Mouse (Mus musculus): ENCODE data around the gene Fam104a. TPM values are rescaled to one million over a fixed set of nuclear protein-coding genes. Genes with fewer than 3 reads are reported as not detected.

The Fam104a gene
- polyA plus RNA-seq, 1 experiment = 22.8 TPM

GRCm38 (mm10) chr11:113658763-113659162, 25.2 kb downstream of the Fam104a start:
- Histone ChIP-seq H3K4me3 (ENCODE audit: low read depth, low read length) (no peak overlapping the region), H3K27ac (ENCODE audit: insufficient read depth, low read length) (peak overlapping the region; percentile 26; the same call in 1 of the 2 replicates), H3K9me3 (replicated peaks; ENCODE audit: control insufficient read depth, insufficient read depth, low read length, poor library complexity, severe bottlenecking) (no peaks in the 10 kb centered on the region), H3K9ac (ENCODE audit: low read depth, poor library complexity, severe bottlenecking) (no peak overlapping the region), H3K4me1 (ENCODE audit: control insufficient read depth, insufficient read depth, low read length) (peaks cover 2% of the 10 kb centered on the region), H3K27me3 (ENCODE audit: control insufficient read depth, insufficient read depth, low read length, poor library complexity, severe bottlenecking) (no peaks in the 10 kb centered on the region), H3K36me3 (ENCODE audit: control insufficient read depth, insufficient read depth, low read length, poor library complexity, severe bottlenecking) (peaks cover 45% of the 10 kb centered on the region)
- TF ChIP-seq CTCF (IDR thresholded peaks at IDR 0.05; ENCODE audit: low read depth, low read length) = no peak
- TF ChIP-seq POLR2A (IDR thresholded peaks at IDR 0.05; ENCODE audit: insufficient read depth, low read length) = no peak
- TF ChIP-seq EP300 (IDR thresholded peaks at IDR 0.05; ENCODE audit: insufficient read depth, low read depth, low read length) = no peak

- H3K9ac ChIP-seq (ENCODE audit: low read depth, poor library complexity, severe bottlenecking) = no peak overlapping the region
- no peak overlapping the region for H3K27ac ChIP-seq (ENCODE audit: insufficient read depth, low read length)
- H3K27me3 ChIP-seq (ENCODE audit: control insufficient read depth, insufficient read depth, low read length, poor library complexity, severe bottlenecking) = no peaks in the 10 kb centered on the region
- TF ChIP-seq POLR2A (IDR thresholded peaks at IDR 0.05; ENCODE audit: insufficient read depth, low read length) = no peak
- TF ChIP-seq CTCF (IDR thresholded peaks at IDR 0.05; ENCODE audit: low read depth, low read length) = no peak
- TF ChIP-seq EP300 (IDR thresholded peaks at IDR 0.05; ENCODE audit: insufficient read depth, low read depth, low read length) = no peak
- peaks cover 2% of the 10 kb centered on the region for H3K4me1 ChIP-seq (ENCODE audit: control insufficient read depth, insufficient read depth, low read length)
- H3K36me3 ChIP-seq (ENCODE audit: control insufficient read depth, insufficient read depth, low read length, poor library complexity, severe bottlenecking) = peaks cover 41% of the 10 kb centered on the region
- H3K4me3 ChIP-seq (ENCODE audit: low read depth, low read length) = no peak overlapping the region
- H3K9me3 ChIP-seq (replicated peaks; ENCODE audit: control insufficient read depth, insufficient read depth, low read length, poor library complexity, severe bottlenecking) = no peaks in the 10 kb centered on the region
Measured at GRCm38 (mm10) chr11:113658319-113658718, 25.6 kb downstream of the Fam104a start.

- TF ChIP-seq CTCF (IDR thresholded peaks at IDR 0.05; ENCODE audit: low read depth, low read length) = no peak
- TF ChIP-seq EP300 (IDR thresholded peaks at IDR 0.05; ENCODE audit: insufficient read depth, low read depth, low read length) = no peak
- no peak for TF ChIP-seq POLR2A (IDR thresholded peaks at IDR 0.05; ENCODE audit: insufficient read depth, low read length)
- peaks cover 36% of the 10 kb centered on the region for H3K36me3 ChIP-seq (ENCODE audit: control insufficient read depth, insufficient read depth, low read length, poor library complexity, severe bottlenecking)
Measured at GRCm38 (mm10) chr11:113657221-113657620, 26.7 kb downstream of the Fam104a start.

GRCm38 (mm10) chr11:113656511-113656932, 27.4 kb downstream of the Fam104a start:
- H3K27me3 ChIP-seq (ENCODE audit: control insufficient read depth, insufficient read depth, low read length, poor library complexity, severe bottlenecking) = no peaks in the 10 kb centered on the region
- no peaks in the 10 kb centered on the region for H3K9me3 ChIP-seq (replicated peaks; ENCODE audit: control insufficient read depth, insufficient read depth, low read length, poor library complexity, severe bottlenecking)
- peaks cover 2% of the 10 kb centered on the region for H3K4me1 ChIP-seq (ENCODE audit: control insufficient read depth, insufficient read depth, low read length)
- H3K36me3 ChIP-seq (ENCODE audit: control insufficient read depth, insufficient read depth, low read length, poor library complexity, severe bottlenecking) = peaks cover 29% of the 10 kb centered on the region
- no peak overlapping the region for H3K27ac ChIP-seq (ENCODE audit: insufficient read depth, low read length)
- no peak overlapping the region for H3K4me3 ChIP-seq (ENCODE audit: low read depth, low read length)
- H3K9ac ChIP-seq (ENCODE audit: low read depth, poor library complexity, severe bottlenecking) = no peak overlapping the region
- no peak for TF ChIP-seq CTCF (IDR thresholded peaks at IDR 0.05; ENCODE audit: low read depth, low read length)
- TF ChIP-seq EP300 (IDR thresholded peaks at IDR 0.05; ENCODE audit: insufficient read depth, low read depth, low read length) = no peak
- no peak for TF ChIP-seq POLR2A (IDR thresholded peaks at IDR 0.05; ENCODE audit: insufficient read depth, low read length)

More at GRCm38 (mm10) chr11:113657221-113657620, 26.7 kb downstream of the Fam104a start:
- no peaks in the 10 kb centered on the region for H3K27me3 ChIP-seq (ENCODE audit: control insufficient read depth, insufficient read depth, low read length, poor library complexity, severe bottlenecking)
- no peak overlapping the region for H3K9ac ChIP-seq (ENCODE audit: low read depth, poor library complexity, severe bottlenecking)
- H3K4me3 ChIP-seq (ENCODE audit: low read depth, low read length) = no peak overlapping the region
- H3K9me3 ChIP-seq (replicated peaks; ENCODE audit: control insufficient read depth, insufficient read depth, low read length, poor library complexity, severe bottlenecking) = no peaks in the 10 kb centered on the region
- H3K27ac ChIP-seq (ENCODE audit: insufficient read depth, low read length) = no peak overlapping the region
- peaks cover 2% of the 10 kb centered on the region for H3K4me1 ChIP-seq (ENCODE audit: control insufficient read depth, insufficient read depth, low read length)

GRCm38 (mm10) chr11:113654561-113655270, 29.2 kb downstream of the Fam104a start:
- Histone ChIP-seq H3K27ac (ENCODE audit: insufficient read depth, low read length) (no peak overlapping the region), H3K9me3 (replicated peaks; ENCODE audit: control insufficient read depth, insufficient read depth, low read length, poor library complexity, severe bottlenecking) (no peaks in the 10 kb centered on the region), H3K4me1 (ENCODE audit: control insufficient read depth, insufficient read depth, low read length) (peaks cover 4% of the 10 kb centered on the region), H3K27me3 (ENCODE audit: control insufficient read depth, insufficient read depth, low read length, poor library complexity, severe bottlenecking) (no peaks in the 10 kb centered on the region), H3K4me3 (ENCODE audit: low read depth, low read length) (no peak overlapping the region), H3K9ac (ENCODE audit: low read depth, poor library complexity, severe bottlenecking) (no peak overlapping the region), H3K36me3 (ENCODE audit: control insufficient read depth, insufficient read depth, low read length, poor library complexity, severe bottlenecking) (peaks cover 21% of the 10 kb centered on the region)
- no peak for TF ChIP-seq POLR2A (IDR thresholded peaks at IDR 0.05; ENCODE audit: insufficient read depth, low read length)
- TF ChIP-seq EP300 (IDR thresholded peaks at IDR 0.05; ENCODE audit: insufficient read depth, low read depth, low read length) = no peak
- TF ChIP-seq CTCF (IDR thresholded peaks at IDR 0.05; ENCODE audit: low read depth, low read length) = no peak

- no peak overlapping the region for H3K4me3 ChIP-seq (ENCODE audit: low read depth, low read length)
Measured at GRCm38 (mm10) chr11:113654105-113654504, 29.9 kb downstream of the Fam104a start.

More at GRCm38 (mm10) chr11:113654105-113654504, 29.9 kb downstream of the Fam104a start:
- Histone ChIP-seq H3K27me3 (ENCODE audit: control insufficient read depth, insufficient read depth, low read length, poor library complexity, severe bottlenecking) (no peaks in the 10 kb centered on the region), H3K9ac (ENCODE audit: low read depth, poor library complexity, severe bottlenecking) (no peak overlapping the region), H3K27ac (ENCODE audit: insufficient read depth, low read length) (no peak overlapping the region), H3K36me3 (ENCODE audit: control insufficient read depth, insufficient read depth, low read length, poor library complexity, severe bottlenecking) (peaks cover 21% of the 10 kb centered on the region), H3K9me3 (replicated peaks; ENCODE audit: control insufficient read depth, insufficient read depth, low read length, poor library complexity, severe bottlenecking) (no peaks in the 10 kb centered on the region), H3K4me1 (ENCODE audit: control insufficient read depth, insufficient read depth, low read length) (peaks cover 4% of the 10 kb centered on the region)
- TF ChIP-seq CTCF (IDR thresholded peaks at IDR 0.05; ENCODE audit: low read depth, low read length) (no peak), POLR2A (IDR thresholded peaks at IDR 0.05; ENCODE audit: insufficient read depth, low read length) (no peak), EP300 (IDR thresholded peaks at IDR 0.05; ENCODE audit: insufficient read depth, low read depth, low read length) (no peak)
